Mouse (Mus musculus) adrenal gland, adult 10 weeks (tissue): Measurements from ENCODE around the gene Olfr125. TPM values are rescaled to one million over a fixed set of nuclear protein-coding genes. Genes with fewer than 3 reads are reported as not detected.

Source experiments
- polyA plus RNA-seq: library from polyadenylated mRNA; stranded (reverse); fragments of 350-450 nt; fragmentation: Illumina TruSeq; extraction: RNeasy Lipid Tissue Mini Kit (QIAGEN cat#74804); gene quantifications from one replicate; pipeline ENCODE4 v1.2.3, GENCODE M21; 2014; ENCODE audit warnings: low read depth, low replicate concordance

Gene Olfr125
- not detected for polyA plus RNA-seq

DNA sequence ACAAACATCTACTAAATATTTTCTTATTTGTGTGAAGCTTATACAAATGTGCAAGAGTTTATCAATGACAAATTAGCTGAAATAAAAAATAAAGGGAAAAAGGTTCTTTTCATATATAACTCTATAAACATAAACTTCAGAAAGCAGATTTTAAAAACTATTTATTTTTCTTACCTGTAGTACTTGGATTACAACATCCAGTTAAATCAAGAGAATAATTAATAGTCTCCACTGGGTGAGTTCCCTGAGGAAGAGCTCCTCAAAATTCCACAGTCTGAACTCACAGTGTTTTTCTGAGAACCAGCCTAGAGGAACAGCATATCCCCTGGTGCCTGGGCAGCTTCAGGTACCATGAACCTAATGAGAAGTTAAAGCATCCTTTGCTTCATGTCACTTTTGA is at the start of gene Olfr125:
Olfr125 (plus strand) TSS at position 301 of the 400 bp plus-strand sequence.

GRCm38 (mm10) chr17:37793229-37793628 is 39.5 kb upstream of the Olfr125 start, which contains the start of gene Olfr123:
Gene Olfr123 (plus strand): TSS chr17:37793529.

DNA sequence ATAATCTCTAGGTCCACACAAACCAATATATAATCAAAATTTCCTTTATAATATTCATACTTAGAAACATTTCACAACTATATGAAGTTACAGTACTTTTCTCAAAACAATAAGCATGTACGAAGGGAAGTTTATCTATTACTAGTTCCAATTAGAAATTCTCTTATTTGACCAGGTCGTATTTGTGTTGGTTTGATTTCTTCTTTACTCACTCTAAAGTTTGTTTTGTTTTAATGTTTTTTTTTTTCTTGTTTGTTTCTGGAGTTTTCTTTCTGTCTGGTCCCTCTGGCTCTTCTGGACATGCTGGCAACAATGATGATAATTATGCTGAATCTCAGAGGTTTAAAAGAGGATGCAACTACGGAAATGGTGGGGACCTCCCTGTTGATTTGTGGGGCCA is 33.2 kb upstream of the Olfr125 start, which contains the start of gene Olfr124:
Olfr124 (plus strand) TSS at position 301 of the 400 bp plus-strand sequence.

GRCm38 (mm10) chr17:37847183-37847582 is 14.4 kb downstream of the Olfr125 start, which contains the start of gene Olfr126:
Gene Olfr126 (plus strand): TSS chr17:37847483.

Other genes starting within 250 kb of the Olfr125 start
- gene Olfr114, start 240.2 kb upstream of the Olfr125 start, polyA plus RNA-seq = not detected
- gene Olfr115, start 205.8 kb upstream of the Olfr125 start, polyA plus RNA-seq = not detected
- gene Olfr116, start 205.8 kb upstream of the Olfr125 start, polyA plus RNA-seq = not detected
- not detected for gene Olfr117, start 169.2 kb upstream of the Olfr125 start, polyA plus RNA-seq
- gene Olfr118, start 166.0 kb upstream of the Olfr125 start, polyA plus RNA-seq = not detected
- gene Olfr119, start 136.4 kb upstream of the Olfr125 start, polyA plus RNA-seq = not detected
- not detected for gene Olfr120, start 111.1 kb upstream of the Olfr125 start, polyA plus RNA-seq
- not detected for gene Olfr121, start 84.1 kb upstream of the Olfr125 start, polyA plus RNA-seq
- not detected for gene Olfr122, start 64.3 kb upstream of the Olfr125 start, polyA plus RNA-seq
- not detected for gene Olfr123, start 39.4 kb upstream of the Olfr125 start, polyA plus RNA-seq
- gene Olfr124, start 33.1 kb upstream of the Olfr125 start, polyA plus RNA-seq = not detected
- not detected for gene Olfr126, start 14.5 kb downstream of the Olfr125 start, polyA plus RNA-seq
- gene Olfr127, start 67.5 kb downstream of the Olfr125 start, polyA plus RNA-seq = not detected
- gene Olfr128, start 87.6 kb downstream of the Olfr125 start, polyA plus RNA-seq = not detected
- gene Olfr761, start 120.1 kb downstream of the Olfr125 start, polyA plus RNA-seq = not detected
- gene Olfr129, start 227.1 kb downstream of the Olfr125 start, polyA plus RNA-seq = not detected
- gene Olfr130, start 231.0 kb downstream of the Olfr125 start, polyA plus RNA-seq = not detected